Mouse (Mus musculus) adrenal gland, postnatal 25 days (tissue): Measurements from ENCODE around the gene Olfr39. TPM values are rescaled to one million over a fixed set of nuclear protein-coding genes. Genes with fewer than 3 reads are reported as not detected.
"Not testable (repeated sequence)": the region's sequence is repeated elsewhere in the genome, so short reads cannot be mapped to it uniquely, and the experiment has no call there.

Experiments used
- DNase-seq: peaks from one replicate; pipeline ENCODE4 v3.0.0; 2021; ENCODE audit warnings: mixed read lengths
- long read RNA-seq: library from polyadenylated mRNA; stranded (forward); transcript quantifications from one replicate; pipeline ENCODE4 v2.0.0, GENCODE M21; 2021
- total RNA-seq: library from RNA; stranded (reverse); gene quantifications from 2 replicates; pipeline ENCODE4 v1.2.3, GENCODE M21; 2021

Gene Olfr39
- not detected in 2 replicates for total RNA-seq
- long read RNA-seq = 0 reads

DNA sequence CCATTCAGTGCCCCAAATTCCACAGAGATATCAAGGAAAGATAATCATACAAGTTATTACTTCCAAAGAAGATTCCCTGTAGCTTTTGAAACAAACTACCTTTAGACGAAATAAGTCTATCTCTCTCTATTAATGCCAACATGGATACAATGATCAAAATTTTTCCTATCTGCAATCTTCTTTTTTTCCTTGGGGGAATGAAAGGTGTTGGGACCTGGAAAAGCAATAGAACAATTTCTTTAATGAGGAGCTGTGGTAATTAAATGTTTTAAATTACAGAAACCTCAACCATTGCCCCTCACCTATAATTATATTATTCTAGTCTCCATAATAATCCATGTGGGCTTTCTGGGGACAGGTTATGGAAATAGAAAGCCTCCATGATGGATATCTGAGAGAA, at the start of gene Olfr39:
Gene Olfr39 (plus strand): TSS at position 301 of the 400 bp plus-strand sequence.
- DNase-seq = no peak

DNA sequence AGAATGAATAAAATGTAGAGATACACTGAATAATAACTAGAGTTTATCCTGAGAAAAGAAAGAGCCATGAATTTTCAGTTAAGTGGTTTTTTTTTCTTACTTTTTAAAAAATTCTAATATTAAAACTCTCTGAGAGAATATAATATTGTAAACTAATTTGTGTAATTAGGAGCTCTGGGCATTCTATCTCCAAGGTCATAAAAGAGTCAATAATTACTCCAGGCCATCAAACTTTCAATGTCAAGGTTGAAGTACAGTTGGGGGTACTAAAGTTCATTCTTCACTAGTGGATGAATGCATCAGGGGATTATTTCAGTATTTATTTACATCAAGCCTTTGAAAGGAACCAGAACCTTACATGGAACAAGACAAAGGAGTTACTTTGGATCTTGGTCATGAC, 45.3 kb upstream of the Olfr39 start, which contains the start of gene Olfr872:
Gene Olfr872 (plus strand): TSS at position 301 of the 400 bp plus-strand sequence.
- no peak for DNase-seq

DNA sequence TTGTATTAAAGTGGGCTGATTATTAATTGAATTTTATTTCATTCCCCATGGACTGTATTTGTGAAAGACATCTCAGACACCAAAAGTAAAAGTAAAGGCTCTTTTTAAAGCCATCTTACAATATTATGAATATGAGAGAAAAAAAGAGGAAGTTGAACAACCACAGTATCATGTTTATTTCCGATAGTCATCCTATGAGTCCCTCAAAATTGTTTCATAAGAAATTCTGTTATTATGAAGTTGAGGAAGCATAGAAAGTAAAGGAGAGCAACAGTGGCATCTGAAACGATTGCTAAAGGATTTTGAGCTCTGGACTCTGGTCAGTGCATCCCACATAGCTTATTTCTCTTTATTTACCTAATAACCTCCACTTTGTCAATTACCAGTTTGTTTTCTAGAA, 44.8 kb upstream of the Olfr39 start:
- DNase-seq = no peak

DNA sequence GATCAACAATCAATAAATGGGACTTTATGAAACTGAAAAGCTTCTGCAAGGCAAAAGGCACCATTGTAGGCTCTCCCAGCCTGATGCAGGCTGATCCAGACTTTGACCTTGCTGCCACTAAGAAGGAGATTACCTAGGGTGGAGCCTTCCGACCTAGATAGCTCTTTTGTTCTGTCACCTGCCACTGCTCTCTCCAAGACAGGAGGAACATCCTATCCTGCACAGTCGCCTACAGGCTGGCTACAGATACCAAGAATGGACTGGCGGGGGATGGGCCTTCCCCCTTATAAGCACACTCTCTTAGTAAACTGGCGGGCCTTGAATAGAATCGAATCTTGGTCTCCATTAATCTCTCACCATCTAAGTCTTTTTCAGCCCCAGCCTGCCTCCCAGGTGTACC, 13.4 kb downstream of the Olfr39 start:
- not testable (repeated sequence) for DNase-seq

DNA sequence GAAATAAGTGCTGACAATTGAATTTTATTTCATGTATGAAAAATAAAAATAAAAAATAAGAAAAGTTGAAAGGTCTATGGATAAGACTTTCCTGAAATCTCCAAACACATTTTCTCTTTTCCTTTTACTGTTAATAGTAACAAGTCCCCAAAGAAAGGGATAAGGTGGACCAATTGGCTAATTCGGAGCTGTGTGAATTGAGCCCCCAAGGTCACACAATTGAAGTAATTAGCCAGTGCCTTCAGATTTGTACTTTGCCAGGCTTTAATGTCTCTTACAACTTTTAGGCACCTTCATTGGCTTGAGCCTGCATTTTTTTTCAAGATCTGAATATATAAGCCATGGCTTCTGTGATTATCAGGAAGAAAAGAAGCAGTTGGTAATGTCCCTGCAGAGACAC, 16.1 kb downstream of the Olfr39 start, which contains the start of gene Olfr873:
Gene Olfr873 (plus strand): TSS at position 301 of the 400 bp plus-strand sequence.
- no peak for DNase-seq

DNA sequence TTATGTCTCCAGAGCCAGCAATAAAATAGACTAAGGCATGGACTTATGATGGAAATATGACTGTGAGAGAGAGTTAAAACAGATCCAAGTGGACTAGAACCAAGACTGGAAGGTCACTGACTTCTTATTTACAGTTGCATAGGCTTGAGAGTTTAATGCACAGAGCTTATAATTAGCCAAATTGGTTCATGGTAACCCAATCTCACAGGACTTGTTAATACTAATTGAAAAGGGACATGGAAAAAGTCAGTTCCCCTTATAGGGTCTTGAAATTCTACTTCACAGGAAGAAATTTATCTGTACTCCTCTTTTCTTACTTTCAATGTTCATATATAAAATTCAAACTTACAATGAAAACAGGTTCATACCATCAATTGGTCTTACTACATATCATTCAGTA, 53.8 kb downstream of the Olfr39 start, which contains the start of gene Olfr18:
Gene Olfr18 (minus strand): TSS at position 101 of the 400 bp plus-strand sequence.
- DNase-seq = no peak

Other genes starting within 250 kb of the Olfr39 start
- not detected in 2 replicates for gene Olfr867, start 224.8 kb upstream of the Olfr39 start, total RNA-seq
- gene Olfr868, start 183.7 kb upstream of the Olfr39 start, total RNA-seq = not detected in 2 replicates
- gene Olfr869, start 153.3 kb upstream of the Olfr39 start, total RNA-seq = not detected in 2 replicates
- gene Olfr870, start 108.3 kb upstream of the Olfr39 start, total RNA-seq = not detected in 2 replicates
- gene Olfr871, start 70.1 kb upstream of the Olfr39 start, total RNA-seq = not detected in 2 replicates
- not detected in 2 replicates for gene Olfr872, start 45.2 kb upstream of the Olfr39 start, total RNA-seq
- not detected in 2 replicates for gene Olfr873, start 16.2 kb downstream of the Olfr39 start, total RNA-seq
- not detected in 2 replicates for gene Olfr18, start 53.7 kb downstream of the Olfr39 start, total RNA-seq
- gene Zfp560, start 102.8 kb downstream of the Olfr39 start, total RNA-seq = 4.5 and 6.9 TPM in 2 replicates
- gene Zfp26, start 177.8 kb downstream of the Olfr39 start, total RNA-seq = 17.1 and 28.7 TPM in 2 replicates
- 21.1 and 30.5 TPM in 2 replicates for gene Zfp426, start 210.4 kb downstream of the Olfr39 start, total RNA-seq
- 41.7 and 47.2 TPM in 2 replicates for gene Zfp266, start 239.1 kb downstream of the Olfr39 start, total RNA-seq